Mouse (Mus musculus) forebrain, embryonic 15.5 days (tissue): ENCODE results near the gene Ddah1. TPM values are rescaled to one million over a fixed set of nuclear protein-coding genes. Genes with fewer than 3 reads are reported as not detected.

Source experiments
- ATAC-seq: fragments of 200-750 bp; cut with Nextera tagmentation; replicated peaks from 2 replicates; pipeline ENCODE4 v1.8.0; 2017; ENCODE audit warnings: mild to moderate bottlenecking, moderate TSS enrichment, moderate library complexity
- H3K27ac ChIP-seq: fragments of 300-500 bp; sonication (generic); replicated peaks from 2 replicates; pipeline ENCODE4 v1.5.1; 2015; ENCODE audit warnings: mild to moderate bottlenecking, inconsistent platforms
- H3K27me3 ChIP-seq: fragments of 300-500 bp; sonication (generic); 2 replicates; pipeline ENCODE4 v1.6.1; 2015; ENCODE audit warnings: inconsistent platforms
- H3K36me3 ChIP-seq: fragments of 300-500 bp; sonication (generic); 2 replicates; pipeline ENCODE4 v1.6.1; 2015; ENCODE audit warnings: mild to moderate bottlenecking, inconsistent platforms
- H3K4me1 ChIP-seq: fragments of 300-500 bp; sonication (generic); 2 replicates; pipeline ENCODE4 v1.6.1; 2015; ENCODE audit warnings: inconsistent platforms
- H3K4me2 ChIP-seq: fragments of 300-500 bp; sonication (generic); replicated peaks from 2 replicates; pipeline ENCODE4 v1.6.1; 2015; ENCODE audit warnings: mild to moderate bottlenecking, inconsistent platforms
- H3K4me3 ChIP-seq: fragments of 300-500 bp; sonication (generic); 2 replicates; pipeline ENCODE4 v1.5.1; 2015; ENCODE audit warnings: mild to moderate bottlenecking, inconsistent platforms
- H3K9ac ChIP-seq: fragments of 300-500 bp; sonication (generic); replicated peaks from 2 replicates; pipeline ENCODE4 v1.6.1; 2015; ENCODE audit warnings: mild to moderate bottlenecking, inconsistent platforms
- H3K9me3 ChIP-seq: fragments of 300-500 bp; sonication (generic); 2 replicates; pipeline ENCODE4 v1.6.1; 2016; ENCODE audit warnings: inconsistent platforms
- WGBS: fragments of 180-500 bp; shearing (Covaris S2); methylation state at CpG from one replicate; pipeline ENCODE4 v1.1.7; 2015; ENCODE audit warnings: mixed read lengths; 5-methylcytosine and 5-hydroxymethylcytosine counted together
- polyA plus RNA-seq: library from polyadenylated mRNA; unstranded; fragments of >200 nt; fragmentation: Nextera tagmentation; extraction: Ambion mirVana; gene quantifications from 2 replicates; pipeline ENCODE4 v1.2.1, GENCODE M21; 2015

Ddah1 gene
- polyA plus RNA-seq, 1 experiment from 2014 or later, result 162 TPM

GRCm38 (mm10) chr3:145773384-145773783 is 14.9 kb downstream of the Ddah1 start:
- Histone ChIP-seq H3K27ac (no peak overlapping the region), H3K36me3 (no peaks in the 10 kb centered on the region), H3K9me3 (no peaks in the 10 kb centered on the region), H3K4me3 (no peak overlapping the region), H3K4me2 (no peak overlapping the region), H3K9ac (no peak overlapping the region), H3K4me1 (0 out of 2 replicates have a peak, but pooled peaks cover 2% of the 10 kb centered on the region), H3K27me3 (no peaks in the 10 kb centered on the region)
- WGBS, result 94% methylated on average over 9 of the region's 9 CpGs
- ATAC-seq, result no peak

GRCm38 (mm10) chr3:145774336-145774735 is 15.9 kb downstream of the Ddah1 start:
- H3K9me3 ChIP-seq, result no peaks in the 10 kb centered on the region
- H3K27me3 ChIP-seq, result no peaks in the 10 kb centered on the region
- 0 out of 2 replicates have a peak, but pooled peaks cover 7% of the 10 kb centered on the region for H3K4me1 ChIP-seq
- no peaks in the 10 kb centered on the region for H3K36me3 ChIP-seq
- ATAC-seq, result no peak
- no peak overlapping the region for H3K4me2 ChIP-seq
- H3K4me3 ChIP-seq, result no peak overlapping the region
- no peak overlapping the region for H3K27ac ChIP-seq
- no peak overlapping the region for H3K9ac ChIP-seq
- 89% methylated on average over 7 of the region's 7 CpGs for WGBS

DNA sequence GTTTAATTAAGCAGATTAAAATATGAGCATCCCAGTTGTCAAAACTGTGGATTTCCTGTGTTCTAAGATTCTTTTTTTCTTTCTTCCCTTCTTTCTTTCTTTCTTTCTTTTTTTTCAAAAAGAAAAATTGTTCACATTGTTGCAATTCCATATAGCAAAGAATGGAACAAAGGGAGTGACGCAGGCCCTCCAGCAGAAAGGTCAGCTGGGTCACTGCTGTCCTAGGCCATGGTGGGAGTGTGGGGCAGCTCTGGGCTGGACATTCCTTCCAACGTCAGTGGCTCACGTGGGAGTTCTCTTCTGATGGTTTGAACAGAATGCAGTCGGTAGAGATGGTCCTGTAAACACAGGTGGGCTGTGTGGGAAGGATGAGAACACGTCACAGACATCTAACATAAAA is 16.8 kb downstream of the Ddah1 start:
- no peaks in the 10 kb centered on the region for H3K9me3 ChIP-seq
- no peak overlapping the region for H3K4me2 ChIP-seq
- H3K4me1 ChIP-seq, result 0 out of 2 replicates have a peak, but pooled peaks cover 7% of the 10 kb centered on the region
- H3K27me3 ChIP-seq, result no peaks in the 10 kb centered on the region
- no peak overlapping the region for H3K27ac ChIP-seq
- H3K9ac ChIP-seq, result no peak overlapping the region
- ATAC-seq, result no peak
- H3K4me3 ChIP-seq, result no peak overlapping the region
- WGBS, result 45% methylated on average over 5 of the region's 5 CpGs
- H3K36me3 ChIP-seq, result no peaks in the 10 kb centered on the region

GRCm38 (mm10) chr3:145775862-145776261 is 17.4 kb downstream of the Ddah1 start:
- WGBS, result 79% methylated on average over 5 of the region's 5 CpGs
- H3K9ac ChIP-seq, result no peak overlapping the region
- H3K27ac ChIP-seq, result no peak overlapping the region
- H3K27me3 ChIP-seq, result no peaks in the 10 kb centered on the region
- H3K9me3 ChIP-seq, result no peaks in the 10 kb centered on the region
- no peak overlapping the region for H3K4me2 ChIP-seq
- no peaks in the 10 kb centered on the region for H3K36me3 ChIP-seq
- H3K4me3 ChIP-seq, result no peak overlapping the region
- H3K4me1 ChIP-seq, result 0 out of 2 replicates have a peak, but pooled peaks cover 7% of the 10 kb centered on the region
- ATAC-seq, result no peak

DNA sequence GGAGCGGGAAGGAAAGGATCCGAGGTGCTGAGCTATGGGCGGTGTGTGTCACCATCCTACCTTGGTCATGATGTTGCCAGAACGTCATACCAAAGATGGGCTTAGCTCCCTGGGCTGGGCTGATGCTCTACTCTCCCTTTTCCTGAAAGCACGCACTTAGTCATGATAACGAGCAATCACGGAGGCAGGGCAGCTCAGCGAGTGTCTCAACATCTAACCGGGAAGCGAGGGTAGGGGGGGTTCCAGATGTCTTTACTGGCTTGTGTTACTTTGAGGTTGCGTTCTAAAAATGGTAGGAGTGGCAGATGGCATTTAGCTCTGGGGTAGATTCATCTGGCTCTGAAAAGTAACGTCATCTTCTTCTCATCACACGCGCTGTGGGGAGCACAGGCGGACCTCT is 18.5 kb downstream of the Ddah1 start:
- Histone ChIP-seq H3K4me3 (no peak overlapping the region), H3K9ac (no peak overlapping the region), H3K9me3 (no peaks in the 10 kb centered on the region), H3K4me2 (no peak overlapping the region), H3K27me3 (no peaks in the 10 kb centered on the region), H3K36me3 (no peaks in the 10 kb centered on the region), H3K27ac (no peak overlapping the region), H3K4me1 (0 out of 2 replicates have a peak, but pooled peaks cover 7% of the 10 kb centered on the region)
- no peak for ATAC-seq
- 83% methylated on average over 15 of the region's 15 CpGs for WGBS

- H3K9me3 ChIP-seq, result no peaks in the 10 kb centered on the region
- ATAC-seq, result 0 out of 2 replicates have a peak, but pooled peaks have one; percentile 20
- 0 out of 2 replicates have a peak, but pooled peaks cover 7% of the 10 kb centered on the region for H3K4me1 ChIP-seq
- H3K27ac ChIP-seq, result no peak overlapping the region
- 83% methylated on average over 6 of the region's 6 CpGs for WGBS
- H3K27me3 ChIP-seq, result no peaks in the 10 kb centered on the region
- no peak overlapping the region for H3K4me3 ChIP-seq
- no peak overlapping the region for H3K4me2 ChIP-seq
- H3K36me3 ChIP-seq, result no peaks in the 10 kb centered on the region
- H3K9ac ChIP-seq, result no peak overlapping the region
These were observed 20.0 kb downstream of the Ddah1 start for GRCm38 (mm10) chr3:145778406-145778922.

GRCm38 (mm10) chr3:145779279-145779973 is 21.0 kb downstream of the Ddah1 start:
- Histone ChIP-seq H3K9ac (no peak overlapping the region), H3K27ac (no peak overlapping the region), H3K36me3 (no peaks in the 10 kb centered on the region), H3K4me2 (no peak overlapping the region), H3K4me3 (no peak overlapping the region), H3K27me3 (no peaks in the 10 kb centered on the region), H3K4me1 (0 out of 2 replicates have a peak, but pooled peaks cover 7% of the 10 kb centered on the region), H3K9me3 (no peaks in the 10 kb centered on the region)
- ATAC-seq, result no peak
- WGBS, result 58% methylated on average over 5 of the region's 5 CpGs

- 84% methylated on average over 14 of the region's 14 CpGs for WGBS
- no peak overlapping the region for H3K4me2 ChIP-seq
- H3K27ac ChIP-seq, result no peak overlapping the region
- no peak for ATAC-seq
- no peaks in the 10 kb centered on the region for H3K27me3 ChIP-seq
- no peaks in the 10 kb centered on the region for H3K9me3 ChIP-seq
- H3K4me3 ChIP-seq, result no peak overlapping the region
- no peak overlapping the region for H3K9ac ChIP-seq
- H3K4me1 ChIP-seq, result 0 out of 2 replicates have a peak, but pooled peaks cover 7% of the 10 kb centered on the region
- no peaks in the 10 kb centered on the region for H3K36me3 ChIP-seq
These were observed 22.4 kb downstream of the Ddah1 start for GRCm38 (mm10) chr3:145780784-145781442.

- no peak overlapping the region for H3K27ac ChIP-seq
- 0 out of 2 replicates have a peak, but pooled peaks cover under 1% of the 10 kb centered on the region for H3K4me1 ChIP-seq
- no peaks in the 10 kb centered on the region for H3K9me3 ChIP-seq
- no peak overlapping the region for H3K4me3 ChIP-seq
- H3K36me3 ChIP-seq, result no peaks in the 10 kb centered on the region
- 85% methylated on average over 7 of the region's 7 CpGs for WGBS
- no peaks in the 10 kb centered on the region for H3K27me3 ChIP-seq
- no peak overlapping the region for H3K4me2 ChIP-seq
- H3K9ac ChIP-seq, result no peak overlapping the region
- no peak for ATAC-seq
These were observed 26.8 kb downstream of the Ddah1 start for GRCm38 (mm10) chr3:145785244-145785643.

DNA sequence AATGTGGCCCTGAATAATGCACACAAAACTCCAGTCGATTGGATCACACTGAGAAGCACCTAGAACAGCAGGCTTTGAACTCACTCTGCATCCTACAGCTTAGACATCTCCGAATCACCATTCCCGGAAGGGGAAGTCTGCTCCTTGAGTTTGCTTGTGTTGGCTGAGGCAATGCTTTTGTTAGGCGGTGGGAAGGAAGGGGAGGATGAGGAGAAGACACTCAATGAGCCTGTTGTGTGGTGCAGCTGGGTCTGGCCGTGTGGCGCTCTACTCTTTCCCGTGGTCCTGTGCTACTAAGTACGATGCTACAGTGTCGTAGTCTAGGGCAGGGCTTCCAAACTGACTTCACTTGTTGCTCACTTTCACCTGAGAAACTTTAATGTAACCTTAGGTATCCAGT is 28.8 kb downstream of the Ddah1 start:
- Histone ChIP-seq H3K4me3 (no peak overlapping the region), H3K4me1 (0 out of 2 replicates have a peak, but pooled peaks cover 4% of the 10 kb centered on the region), H3K27ac (no peak overlapping the region), H3K27me3 (no peaks in the 10 kb centered on the region), H3K9ac (no peak overlapping the region), H3K36me3 (no peaks in the 10 kb centered on the region), H3K4me2 (no peak overlapping the region), H3K9me3 (no peaks in the 10 kb centered on the region)
- 90% methylated on average over 9 of the region's 9 CpGs for WGBS
- no peak for ATAC-seq

GRCm38 (mm10) chr3:145789114-145789513 is 30.6 kb downstream of the Ddah1 start:
- Histone ChIP-seq H3K9ac (no peak overlapping the region), H3K36me3 (no peaks in the 10 kb centered on the region), H3K4me3 (no peak overlapping the region), H3K27me3 (no peaks in the 10 kb centered on the region), H3K9me3 (no peaks in the 10 kb centered on the region), H3K4me2 (no peak overlapping the region), H3K4me1 (0 out of 2 replicates have a peak, but pooled peaks cover 4% of the 10 kb centered on the region), H3K27ac (no peak overlapping the region)
- WGBS, result 95% methylated on average over 7 of the region's 7 CpGs
- no peak for ATAC-seq

- Histone ChIP-seq H3K27me3 (no peaks in the 10 kb centered on the region), H3K27ac (no peak overlapping the region), H3K4me3 (no peak overlapping the region), H3K36me3 (no peaks in the 10 kb centered on the region), H3K4me1 (0 out of 2 replicates have a peak, but pooled peaks cover 4% of the 10 kb centered on the region), H3K9ac (no peak overlapping the region), H3K9me3 (no peaks in the 10 kb centered on the region), H3K4me2 (no peak overlapping the region)
- no peak; the same call in 1 of the 2 replicates for ATAC-seq
- WGBS, result 89% methylated on average over 3 of the region's 3 CpGs
These were observed 31.8 kb downstream of the Ddah1 start for GRCm38 (mm10) chr3:145790233-145790632.
